Mouse (Mus musculus) lung, postnatal 0 days (tissue): ENCODE measurements around the gene Slc10a7. TPM values are rescaled to one million over a fixed set of nuclear protein-coding genes. Genes with fewer than 3 reads are reported as not detected.

ENCODE experiments used
- ATAC-seq: fragments of 200-750 bp; cut with Nextera tagmentation; 2 replicates; pipeline ENCODE4 v1.8.0; 2017; ENCODE audit warnings: moderate library complexity
- DNase-seq: peaks from one replicate; pipeline ENCODE4 v3.0.0-alpha.2; 2016; ENCODE audit warnings: low spot score
- H3K27ac ChIP-seq: fragments of 300-500 bp; sonication (generic); 2 replicates; pipeline ENCODE4 v1.5.1; 2014; ENCODE audit warnings: antibody characterized with exemption, mild to moderate bottlenecking, low read length, mixed read lengths
- H3K27me3 ChIP-seq: fragments of 300-500 bp; sonication (generic); replicated peaks from 2 replicates; pipeline ENCODE4 v1.6.1; 2014; ENCODE audit warnings: low read length, mixed read lengths; ENCODE audit not compliant: insufficient read depth
- H3K36me3 ChIP-seq: fragments of 300-500 bp; sonication (generic); 2 replicates; pipeline ENCODE4 v1.6.1; 2014; ENCODE audit warnings: low read length, mixed read lengths; ENCODE audit not compliant: insufficient read depth
- H3K4me1 ChIP-seq: fragments of 300-500 bp; sonication (generic); 2 replicates; pipeline ENCODE4 v1.6.1; 2014; ENCODE audit warnings: antibody characterized with exemption, low read depth, low read length, mixed read lengths; ENCODE audit not compliant: insufficient read depth
- H3K4me2 ChIP-seq: fragments of 300-500 bp; sonication (generic); replicated peaks from 2 replicates; pipeline ENCODE4 v1.6.1; 2014; ENCODE audit warnings: low read depth, mild to moderate bottlenecking, low read length, moderate library complexity, mixed read lengths
- H3K4me3 ChIP-seq: fragments of 300-500 bp; sonication (generic); 2 replicates; pipeline ENCODE4 v1.5.1; 2014; ENCODE audit warnings: low read depth, low read length
- H3K9ac ChIP-seq: fragments of 300-500 bp; sonication (generic); replicated peaks from 2 replicates; pipeline ENCODE4 v1.6.1; 2014; ENCODE audit warnings: low read depth, mild to moderate bottlenecking
- H3K9me3 ChIP-seq: fragments of 300-500 bp; sonication (generic); 2 replicates; pipeline ENCODE4 v1.6.1; 2016; ENCODE audit warnings: low read length, mixed read lengths
- CTCF ChIP-seq: IDR thresholded peaks from 2 replicates; pipeline ENCODE4 v1.5.1; 2016; ENCODE audit warnings: antibody characterized with exemption, mild to moderate bottlenecking
- EP300 ChIP-seq: IDR thresholded peaks from 2 replicates; pipeline ENCODE4 v1.6.1; 2016; ENCODE audit warnings: antibody characterized with exemption, mild to moderate bottlenecking, control low read depth
- WGBS: fragments of 180-500 bp; shearing (Covaris S2); extraction: QIAGEN DNeasy Blood & Tissue Kit; methylation state at CpG from one replicate; pipeline ENCODE4 v1.1.7; 2014; 5-methylcytosine and 5-hydroxymethylcytosine counted together
- polyA plus RNA-seq: library from polyadenylated mRNA; unstranded; fragments of >200 nt; fragmentation: Nextera tagmentation; extraction: Ambion mirVana; gene quantifications from 2 replicates; pipeline ENCODE4 v1.2.1, GENCODE M21; 2015

Slc10a7 gene
- polyA plus RNA-seq, 1 experiment from 2014 or later: 10.9 TPM

- Histone ChIP-seq H3K9ac (no peak overlapping the region), H3K4me3 (no peak overlapping the region), H3K9me3 (no peaks in the 10 kb centered on the region), H3K27ac (no peak overlapping the region), H3K27me3 (no peaks in the 10 kb centered on the region), H3K4me2 (no peak overlapping the region), H3K36me3 (no peaks in the 10 kb centered on the region), H3K4me1 (peaks cover 4% of the 10 kb centered on the region; the same call in 1 of the 2 replicates)
- no peak for TF ChIP-seq CTCF
- TF ChIP-seq EP300: peak; percentile 77
- WGBS: 36% methylated on average over 7 of the region's 7 CpGs
- ATAC-seq: peak; percentile 72
- peak; percentile 79 for DNase-seq
Measured at GRCm38 (mm10) chr8:78732410-78732809, 223.3 kb downstream of the Slc10a7 start.

DNA sequence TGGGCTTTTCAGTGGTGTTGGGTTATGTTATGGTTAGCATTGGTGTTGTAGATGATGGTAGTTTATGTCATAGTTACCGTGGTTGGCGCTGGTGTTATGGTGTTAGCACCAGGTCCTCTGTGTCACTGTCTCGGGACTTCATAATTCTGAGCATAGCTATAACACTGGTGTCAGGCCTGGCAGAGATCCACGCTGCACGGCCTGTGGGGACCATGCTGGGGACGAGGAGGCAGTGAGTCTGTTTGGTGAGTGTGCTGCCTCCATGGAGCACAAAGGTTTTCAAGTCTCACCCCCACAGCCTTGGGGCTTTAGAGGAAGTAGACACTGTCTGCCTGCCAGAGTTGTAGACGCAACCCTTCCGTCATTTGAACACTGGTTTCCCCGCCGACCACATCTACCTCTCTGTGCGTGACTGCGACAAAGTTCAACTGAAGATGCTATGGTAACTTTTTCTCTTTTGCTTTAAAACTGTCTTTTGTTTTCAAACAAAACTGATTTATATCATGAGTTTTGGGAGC, 223.9 kb downstream of the Slc10a7 start:
- H3K27ac ChIP-seq: peak overlapping the region; percentile 3; the same call in 1 of the 2 replicates
- ATAC-seq: peak; percentile 38

DNA sequence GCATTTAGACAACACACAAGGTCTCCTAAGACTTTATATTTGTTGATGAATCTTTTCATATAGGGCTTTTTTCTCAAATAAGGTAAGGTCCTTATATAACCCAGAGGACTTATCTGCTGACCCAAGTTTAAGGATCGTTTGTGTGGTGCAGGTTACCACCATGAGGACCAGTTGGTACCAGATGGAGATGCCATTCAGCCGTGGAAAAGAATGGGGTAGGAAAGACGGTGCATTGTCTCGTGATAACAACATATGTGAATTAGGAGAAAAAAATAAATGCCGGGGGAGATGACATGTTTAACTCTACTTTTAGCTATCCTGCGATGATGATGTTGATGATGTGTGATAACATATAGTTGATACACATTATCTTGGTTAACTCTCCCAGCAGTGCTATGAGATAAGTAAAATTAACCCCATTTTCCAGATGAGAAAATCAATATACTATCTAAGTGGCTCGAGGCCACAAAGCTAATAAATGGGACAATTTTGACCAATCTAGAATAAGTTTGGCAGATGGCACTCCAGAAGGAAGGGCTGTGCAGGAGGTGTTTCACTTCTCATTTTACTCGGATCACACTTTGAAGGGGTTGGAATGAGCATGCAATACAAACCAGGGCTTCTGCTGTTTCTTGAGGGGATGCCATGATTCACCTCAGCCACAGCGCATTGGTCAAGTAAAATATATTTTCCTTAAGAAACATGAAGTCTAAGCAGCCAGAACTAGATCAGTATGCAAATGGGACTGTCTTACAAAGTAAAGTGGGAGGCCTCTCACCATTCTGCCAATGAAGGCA, 225.8 kb downstream of the Slc10a7 start:
- TF ChIP-seq CTCF (no peak), EP300 (no peak)
- H3K4me1 ChIP-seq: peaks cover 4% of the 10 kb centered on the region; the same call in 1 of the 2 replicates
- H3K4me2 ChIP-seq: no peak overlapping the region
- H3K9ac ChIP-seq: no peak overlapping the region
- ATAC-seq (no peak), DNase-seq (no peak)
- WGBS: 89% methylated on average over 9 of the region's 9 CpGs
- H3K27me3 ChIP-seq: no peaks in the 10 kb centered on the region
- no peak overlapping the region for H3K4me3 ChIP-seq
- no peaks in the 10 kb centered on the region for H3K36me3 ChIP-seq
- no peaks in the 10 kb centered on the region for H3K9me3 ChIP-seq
- H3K27ac ChIP-seq: no peak overlapping the region

More for the DNA sequence above, 223.9 kb downstream of the Slc10a7 start:
- no peak for DNase-seq
- 64% methylated on average over 12 of the region's 12 CpGs for WGBS
- H3K4me1 ChIP-seq: peaks cover 4% of the 10 kb centered on the region; the same call in 1 of the 2 replicates
- H3K36me3 ChIP-seq: no peaks in the 10 kb centered on the region
- H3K27me3 ChIP-seq: no peaks in the 10 kb centered on the region
- H3K4me3 ChIP-seq: no peak overlapping the region
- no peak for TF ChIP-seq CTCF
- H3K9ac ChIP-seq: no peak overlapping the region
- H3K9me3 ChIP-seq: no peaks in the 10 kb centered on the region
- H3K4me2 ChIP-seq: no peak overlapping the region

- TF ChIP-seq EP300 (no peak), CTCF (no peak)
- no peaks in the 10 kb centered on the region for H3K36me3 ChIP-seq
- no peak overlapping the region for H3K9ac ChIP-seq
- WGBS: 80% methylated on average over 4 of the region's 4 CpGs
- peaks cover 9% of the 10 kb centered on the region; the same call in 1 of the 2 replicates for H3K4me1 ChIP-seq
- DNase-seq (no peak), ATAC-seq (no peak)
- no peak overlapping the region for H3K4me3 ChIP-seq
- no peaks in the 10 kb centered on the region for H3K27me3 ChIP-seq
- no peak overlapping the region for H3K4me2 ChIP-seq
- H3K9me3 ChIP-seq: no peaks in the 10 kb centered on the region
- H3K27ac ChIP-seq: no peak overlapping the region
Measured at GRCm38 (mm10) chr8:78738304-78738703, 229.2 kb downstream of the Slc10a7 start.

- Histone ChIP-seq H3K36me3 (no peaks in the 10 kb centered on the region), H3K4me1 (peaks cover 9% of the 10 kb centered on the region; the same call in 1 of the 2 replicates), H3K4me2 (no peak overlapping the region), H3K4me3 (no peak overlapping the region), H3K27me3 (no peaks in the 10 kb centered on the region), H3K9ac (no peak overlapping the region), H3K27ac (peak overlapping the region; percentile 85), H3K9me3 (no peaks in the 10 kb centered on the region)
- 51% methylated on average over 6 of the region's 6 CpGs for WGBS
- DNase-seq (no peak), ATAC-seq (no peak)
- TF ChIP-seq CTCF (no peak), EP300 (no peak)
Measured at GRCm38 (mm10) chr8:78740936-78741335, 231.8 kb downstream of the Slc10a7 start.

GRCm38 (mm10) chr8:78741496-78741895, 232.3 kb downstream of the Slc10a7 start:
- DNase-seq (no peak), ATAC-seq (no peak)
- Histone ChIP-seq H3K27ac (peak overlapping the region; percentile 85), H3K27me3 (no peaks in the 10 kb centered on the region), H3K9me3 (no peaks in the 10 kb centered on the region), H3K4me1 (peaks cover 9% of the 10 kb centered on the region; the same call in 1 of the 2 replicates), H3K4me3 (no peak overlapping the region), H3K4me2 (no peak overlapping the region), H3K9ac (no peak overlapping the region), H3K36me3 (no peaks in the 10 kb centered on the region)
- 41% methylated on average over 3 of the region's 3 CpGs for WGBS
- TF ChIP-seq CTCF (no peak), EP300 (no peak)
